Mouse (Mus musculus) embryonic stem cell, embryonic (primary cell): ENCODE results near the gene Cd160.

ENCODE experiments used
- CTCF ChIA-PET, 4 experiments: fragments of 300-600 bp in 2 of 4; fragments of 350-600 bp in 2 of 4; sonication (Branson Sonifier 250); formaldehyde crosslinking; loops; one replicate each; lab custom pipeline; 2022; ENCODE audit warnings: inconsistent platforms in 2 of 4; lab: Charles Lee
- POLR2A ChIA-PET, 4 experiments: fragments of 300-600 bp in 2 of 4; fragments of 350-600 bp in 2 of 4; sonication (Branson Sonifier 250); formaldehyde crosslinking; loops; one replicate each; lab custom pipeline; 2022; ENCODE audit warnings: antibody characterized with exemption in 4 of 4, inconsistent platforms in 1 of 4; lab: Charles Lee

Cd160 gene

DNA sequence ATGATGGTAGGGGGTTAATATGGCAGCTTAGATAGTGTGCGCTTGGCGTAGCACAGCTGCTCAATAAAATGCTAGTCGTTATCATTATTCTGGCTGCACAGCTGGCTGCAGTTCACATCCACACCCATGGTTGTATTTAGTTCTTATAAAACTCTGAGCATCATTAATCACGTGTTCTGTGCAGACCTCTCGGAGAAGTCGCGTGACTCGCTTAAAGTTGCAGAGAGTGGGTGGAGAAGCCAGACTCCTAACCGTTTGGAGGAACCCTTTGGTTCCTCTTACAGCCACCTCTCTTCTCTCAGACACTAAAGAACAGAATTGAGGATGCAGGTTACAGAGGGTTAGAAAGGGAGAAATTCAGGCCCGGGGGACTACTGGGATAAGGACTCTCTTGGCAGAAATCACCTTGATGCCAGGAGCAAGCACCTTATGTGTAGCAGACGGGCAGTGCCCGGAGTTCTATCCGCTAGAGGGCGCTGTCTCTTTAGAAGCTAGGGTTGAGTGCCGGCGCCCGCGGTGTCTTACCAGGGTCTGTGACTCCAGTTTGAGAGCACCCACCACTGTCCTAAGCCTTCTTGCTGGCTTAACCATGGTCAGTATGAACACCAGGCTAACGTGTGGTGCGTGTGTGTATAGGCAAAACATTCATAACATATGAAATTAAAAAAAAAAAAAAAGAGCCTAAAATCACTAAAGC, 16.6 kb downstream of the Cd160 start:
- CTCF ChIA-PET: interaction anchor here (0.5 to 2.0 kb wide), 30 partner anchors 9 to 234 kb away, joined by 3 to 7 read pairs (median 3); partner anchors contain the start of genes Cd160 (in 1 of the 4), Nudt17 (in 1 of the 4) and Pdzk1 (in 1 of the 4)

DNA sequence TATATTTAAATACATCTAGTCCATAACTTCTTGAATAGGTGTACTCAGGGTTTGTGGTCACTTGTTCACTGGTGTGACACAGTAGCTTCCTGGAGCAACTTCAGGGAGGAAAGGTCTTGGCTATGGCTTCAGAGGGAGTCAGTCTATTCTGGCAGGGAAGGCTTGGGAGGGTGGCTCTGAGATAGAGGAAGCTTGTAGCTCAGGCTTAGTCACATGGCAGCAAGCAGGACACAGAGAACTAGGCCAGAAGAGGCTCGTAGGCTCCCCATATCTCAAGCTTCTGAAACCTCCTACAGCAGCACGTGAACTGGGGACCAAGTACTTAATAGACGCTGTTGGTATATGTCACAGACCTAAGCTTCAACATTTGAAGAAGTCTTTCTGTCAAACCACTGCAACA, 17.9 kb downstream of the Cd160 start:
- POLR2A ChIA-PET: interaction anchor here in 1 of 4 experiments (1.1 kb wide), 2 partner anchors 16 to 45 kb away, joined by 3 read pairs; no protein-coding TSS in a partner anchor
- CTCF ChIA-PET: interaction anchor here in 2 of 4 experiments (0.5 to 1.4 kb wide), 3 partner anchors 85 to 498 kb away, joined by 3 read pairs; partner anchors contain the start of gene Nudt17 (in 1 of the 2)

More for the DNA sequence above, 16.6 kb downstream of the Cd160 start:
- POLR2A ChIA-PET: interaction anchor here in 3 of 4 experiments (0.7 to 2.5 kb wide), 7 partner anchors 8 to 183 kb away, joined by 3 to 7 read pairs (median 3); partner anchors contain the start of genes Gpr89 (in 1 of the 3) and Rbm8a (in 1 of the 3)

DNA sequence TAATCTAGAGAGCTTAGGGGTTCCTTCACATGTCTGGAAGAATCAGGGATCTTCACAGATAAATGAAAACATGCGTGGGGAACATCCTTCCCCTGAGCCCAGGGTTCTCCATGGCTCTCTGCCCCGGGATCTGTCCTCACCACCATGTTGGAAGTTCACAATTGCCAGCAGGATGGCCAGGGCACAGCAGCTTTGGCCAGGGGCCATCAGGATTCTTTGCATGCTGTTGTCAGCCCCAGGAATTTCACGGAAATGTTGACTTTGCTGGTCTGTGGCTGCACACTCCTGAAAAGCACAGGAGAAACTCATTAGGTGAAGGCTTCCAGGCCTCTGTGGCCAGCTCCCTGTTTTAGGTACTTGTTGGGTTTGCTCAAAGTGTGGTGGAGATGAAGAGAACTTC, 20.5 kb downstream of the Cd160 start:
- ChIA-PET POLR2A (interaction anchor here (0.5 to 2.9 kb wide), 85 partner anchors 10 to 839 kb away, joined by 3 to 24 read pairs (median 5); partner anchors contain the start of genes Cd160 (in 3 of the 4), Nudt17 (in 3 of the 4), Pdzk1 (in 3 of the 4) and Gja5 (in 2 of the 4)), CTCF (interaction anchor here in 1 of 4 experiments (1.0 to 1.5 kb wide), 5 partner anchors 15 to 127 kb away, joined by 3 to 7 read pairs (median 4); partner anchors contain the start of gene Nudt17)

DNA sequence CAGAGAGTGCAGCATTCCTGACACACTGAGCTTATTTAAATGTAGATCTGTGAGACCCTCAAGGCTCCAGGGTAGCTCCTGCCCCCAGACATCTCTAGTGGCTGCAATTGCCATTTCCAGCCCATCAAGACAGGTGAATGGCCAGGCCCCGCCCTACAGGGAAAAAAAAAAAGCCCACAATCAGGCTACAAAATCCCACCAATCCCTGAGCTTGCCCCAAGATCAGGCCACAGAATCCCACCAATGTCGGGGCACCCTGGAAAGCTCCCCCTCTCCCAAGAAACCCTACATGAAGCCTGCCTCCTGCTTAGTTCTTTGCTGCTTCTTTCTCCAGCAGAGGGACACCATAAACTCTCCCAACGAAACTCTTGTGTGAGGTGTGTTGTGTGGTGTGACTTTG, 21.0 kb downstream of the Cd160 start:
- POLR2A ChIA-PET: interaction anchor here (0.5 to 2.9 kb wide), 98 partner anchors 9 to 742 kb away, joined by 3 to 24 read pairs (median 4); partner anchors contain the start of genes Gm16253 (in 3 of the 4), Nudt17 (in 3 of the 4), Rbm8a (in 3 of the 4) and Cd160 (in 2 of the 4)
- CTCF ChIA-PET: interaction anchor here in 3 of 4 experiments (0.7 to 1.5 kb wide), 7 partner anchors 10 to 209 kb away, joined by 3 to 7 read pairs (median 4); partner anchors contain the start of gene Nudt17 (in 1 of the 3)

DNA sequence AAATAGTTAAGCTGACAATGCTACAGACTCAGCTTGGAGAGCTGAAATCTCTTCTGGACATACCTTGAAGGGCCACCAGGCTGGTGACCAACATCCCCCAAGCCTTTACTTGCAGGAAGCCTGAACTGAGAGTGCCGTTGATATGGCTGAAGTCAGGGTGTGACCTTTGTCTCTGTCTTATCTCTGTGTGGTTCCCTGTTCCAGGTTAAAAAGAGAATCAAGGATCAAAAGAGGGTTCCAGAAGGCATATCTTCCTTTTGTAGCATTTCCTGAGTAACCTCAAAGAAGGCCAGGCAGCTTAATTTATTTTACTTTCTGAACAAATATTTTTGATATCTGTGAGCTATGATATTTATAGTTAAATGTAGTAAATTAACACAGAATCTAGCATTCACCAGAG, 26.9 kb downstream of the Cd160 start:
- CTCF ChIA-PET: interaction anchor here in 2 of 4 experiments (1.0 to 1.3 kb wide), 2 partner anchors 11 kb away, joined by 3 read pairs; no protein-coding TSS in a partner anchor
- POLR2A ChIA-PET: interaction anchor here in 2 of 4 experiments (0.9 to 1.6 kb wide), 8 partner anchors 9 to 175 kb away, joined by 3 to 6 read pairs (median 3); partner anchors contain the start of gene Nudt17 (in 1 of the 2)

DNA sequence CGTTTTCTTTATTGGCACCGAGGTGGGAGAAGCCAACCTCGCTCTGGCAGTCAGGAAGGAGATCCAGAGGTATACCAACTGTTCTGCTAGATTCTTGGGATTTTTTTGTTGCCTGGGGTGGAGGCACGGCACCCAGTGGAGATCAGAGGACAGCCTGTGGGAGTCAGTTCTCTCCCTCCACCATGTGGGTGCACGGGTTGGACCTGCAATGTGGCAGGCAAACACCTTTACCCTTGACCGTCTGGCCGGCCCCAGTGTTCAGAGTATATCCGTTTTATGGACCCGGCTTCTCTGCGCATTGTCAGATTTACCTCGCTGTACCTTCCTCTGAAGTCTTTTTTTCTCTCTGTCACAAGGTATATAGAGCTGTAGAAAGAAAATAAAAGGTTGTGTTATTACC, 28.9 kb downstream of the Cd160 start:
- ChIA-PET POLR2A (interaction anchor here in 2 of 4 experiments (1.4 to 3.4 kb wide), 4 partner anchors 8 to 33 kb away, joined by 3 to 24 read pairs (median 12); no protein-coding TSS in a partner anchor), CTCF (interaction anchor here in 2 of 4 experiments (1.4 to 1.5 kb wide), 2 partner anchors 12 to 13 kb away, joined by 4 read pairs; no protein-coding TSS in a partner anchor)

DNA sequence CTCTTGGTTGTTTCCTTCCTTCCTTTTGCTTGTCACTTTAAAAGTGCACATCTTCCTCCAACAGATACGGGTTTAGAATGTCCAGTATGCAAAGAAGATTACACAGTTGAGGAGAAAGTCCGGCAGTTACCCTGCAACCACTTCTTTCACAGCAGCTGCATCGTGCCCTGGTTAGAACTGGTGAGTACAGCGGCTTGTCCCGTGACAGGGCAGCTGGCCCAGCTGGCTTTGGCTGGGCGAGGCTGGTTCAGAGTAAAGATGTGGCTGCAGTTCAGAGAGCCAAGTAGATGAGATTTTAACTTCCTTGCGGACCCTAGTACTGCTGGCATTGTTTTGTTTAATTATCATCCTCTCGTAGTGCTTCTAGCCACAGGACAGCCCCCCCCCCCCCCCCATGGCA, 40.6 kb downstream of the Cd160 start:
- ChIA-PET POLR2A (interaction anchor here in 2 of 4 experiments (0.7 to 1.9 kb wide), 8 partner anchors 11 to 510 kb away, joined by 3 to 12 read pairs (median 3); partner anchors contain the start of genes Nudt17 (in 1 of the 2) and Pias3 (in 1 of the 2)), CTCF (interaction anchor here in 2 of 4 experiments (0.6 to 0.9 kb wide), 3 partner anchors 25 to 149 kb away, joined by 3 to 14 read pairs (median 4); no protein-coding TSS in a partner anchor)

DNA sequence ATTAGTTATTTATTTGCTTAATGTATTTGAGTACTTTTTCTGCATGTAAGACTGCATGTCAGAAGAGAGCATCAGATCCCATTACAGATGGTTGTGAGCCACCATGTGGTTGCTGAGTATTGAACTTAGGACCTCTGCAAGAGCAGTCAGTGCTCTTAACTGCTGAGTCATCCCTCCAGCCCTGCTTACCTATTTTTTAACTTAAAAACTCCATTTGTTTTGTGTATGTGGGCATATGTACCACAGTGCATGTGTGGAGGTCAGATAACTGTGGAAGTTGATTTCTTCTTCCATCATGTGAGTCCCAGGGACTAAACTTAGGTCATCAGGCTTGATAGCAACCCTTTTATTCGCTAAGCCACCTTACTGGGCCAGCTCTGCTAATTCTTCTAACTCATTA, 41.4 kb downstream of the Cd160 start:
- CTCF ChIA-PET: interaction anchor here in 1 of 4 experiments (0.6 kb wide), 1 partner anchor 237 kb away, joined by 4 read pairs; no protein-coding TSS in a partner anchor
- POLR2A ChIA-PET: interaction anchor here in 2 of 4 experiments (0.8 to 1.9 kb wide), 7 partner anchors 10 to 79 kb away, joined by 3 to 12 read pairs (median 4); partner anchors contain the start of gene Nudt17 (in 1 of the 2)

DNA sequence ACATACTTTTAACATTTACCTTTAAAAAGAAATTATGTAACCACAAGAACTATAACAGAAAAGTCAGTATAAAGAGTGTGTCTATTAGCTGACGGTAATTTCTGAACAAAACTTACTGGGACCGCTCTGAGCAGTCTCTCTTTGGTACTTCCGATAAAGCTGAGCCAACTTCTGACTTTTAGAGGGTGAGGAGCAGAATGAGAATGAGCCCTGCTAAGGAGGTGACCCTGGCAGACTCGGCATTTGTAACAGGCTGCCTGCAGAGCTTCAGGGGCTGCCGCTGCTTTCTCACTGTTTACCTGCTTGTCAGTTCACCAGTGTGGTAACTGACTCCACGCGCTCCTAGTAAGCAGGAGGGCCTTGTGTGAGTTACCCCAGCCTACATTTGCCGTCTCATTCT, 46.9 kb downstream of the Cd160 start:
- CTCF ChIA-PET: interaction anchor here in 1 of 4 experiments (0.6 kb wide), 1 partner anchor 610 kb away, joined by 3 read pairs; no protein-coding TSS in a partner anchor
- POLR2A ChIA-PET: interaction anchor here in 2 of 4 experiments (1.0 to 1.5 kb wide), 3 partner anchors 17 to 26 kb away, joined by 3 to 4 read pairs (median 3); no protein-coding TSS in a partner anchor

DNA sequence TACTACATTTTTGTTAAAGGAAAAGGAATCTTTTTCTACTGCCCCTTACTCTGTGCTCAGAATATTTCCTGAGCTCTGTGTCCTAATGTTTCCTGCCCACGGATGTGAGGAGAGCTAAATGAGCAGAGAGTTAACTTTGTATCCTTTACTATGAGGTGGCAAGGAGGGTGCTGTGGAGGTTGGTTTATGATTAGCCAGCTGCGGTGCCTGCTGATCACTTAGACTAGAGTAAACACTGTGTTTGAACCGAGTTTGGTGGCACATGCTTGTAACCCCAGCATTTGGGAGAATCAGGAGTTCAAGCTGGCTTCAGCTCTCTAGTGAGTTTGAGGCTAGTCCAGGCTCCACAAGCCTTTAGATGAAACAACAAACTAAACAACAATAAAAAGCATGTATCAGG, 52.0 kb downstream of the Cd160 start:
- CTCF ChIA-PET: interaction anchor here in 1 of 4 experiments (0.7 kb wide), 1 partner anchor 110 kb away, joined by 4 read pairs; no protein-coding TSS in a partner anchor
- POLR2A ChIA-PET: interaction anchor here in 1 of 4 experiments (0.8 kb wide), 1 partner anchor 11 kb away, joined by 3 read pairs; no protein-coding TSS in a partner anchor

DNA sequence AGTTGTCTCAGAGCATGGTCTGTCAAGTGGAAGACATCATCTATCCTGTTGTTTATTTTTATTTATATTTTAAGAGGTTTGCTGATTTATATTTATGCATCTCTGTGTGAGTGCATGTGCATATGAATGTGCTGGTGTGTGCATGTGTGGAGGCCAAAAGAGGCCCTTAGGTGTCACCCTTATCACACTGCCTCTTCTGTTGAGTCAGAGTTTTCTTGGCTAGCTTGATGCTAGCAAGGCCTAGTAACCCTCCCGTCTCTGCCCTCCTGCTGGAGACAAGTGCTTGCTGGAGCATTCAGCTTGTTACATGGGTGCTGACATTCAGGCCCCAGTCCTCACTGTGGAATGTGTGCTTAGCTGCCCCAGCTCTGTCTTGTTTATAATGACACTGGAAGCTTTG, 56.2 kb downstream of the Cd160 start:
- POLR2A ChIA-PET: interaction anchor here in 2 of 4 experiments (0.6 to 5.0 kb wide), 8 partner anchors 9 to 143 kb away, joined by 3 to 23 read pairs (median 4); partner anchors contain the start of genes Polr3c (in 1 of the 2), Rbm8a (in 1 of the 2) and Rnf115 (in 1 of the 2)
- CTCF ChIA-PET: interaction anchor here in 2 of 4 experiments (0.7 to 1.5 kb wide), 3 partner anchors 40 to 163 kb away, joined by 3 to 4 read pairs (median 3); no protein-coding TSS in a partner anchor

DNA sequence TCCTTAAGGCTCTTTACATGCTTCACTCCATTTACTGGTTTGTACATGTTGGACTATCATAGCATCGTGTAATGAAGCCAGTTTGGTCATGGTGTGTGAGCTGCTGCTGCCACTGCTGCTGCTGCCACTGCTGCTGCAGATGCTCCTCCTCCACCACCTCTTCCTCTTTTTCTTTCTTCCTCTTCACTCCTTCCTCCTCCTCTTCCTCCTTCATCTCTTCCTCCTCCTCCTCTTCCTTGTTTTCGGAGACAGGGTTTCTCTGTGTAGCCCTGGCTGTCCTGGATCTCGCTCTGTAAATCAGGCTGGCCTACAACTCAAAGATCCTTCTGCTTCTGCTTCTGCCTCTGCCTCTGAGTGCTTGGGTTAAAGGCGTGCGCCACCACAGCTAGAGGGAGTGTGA, 59.2 kb downstream of the Cd160 start:
- ChIA-PET CTCF (interaction anchor here in 2 of 4 experiments (0.5 to 1.0 kb wide), 2 partner anchors 43 to 1388 kb away, joined by 3 read pairs; no protein-coding TSS in a partner anchor), POLR2A (interaction anchor here in 2 of 4 experiments (1.3 to 1.6 kb wide), 2 partner anchors 9 to 31 kb away, joined by 3 read pairs; no protein-coding TSS in a partner anchor)

DNA sequence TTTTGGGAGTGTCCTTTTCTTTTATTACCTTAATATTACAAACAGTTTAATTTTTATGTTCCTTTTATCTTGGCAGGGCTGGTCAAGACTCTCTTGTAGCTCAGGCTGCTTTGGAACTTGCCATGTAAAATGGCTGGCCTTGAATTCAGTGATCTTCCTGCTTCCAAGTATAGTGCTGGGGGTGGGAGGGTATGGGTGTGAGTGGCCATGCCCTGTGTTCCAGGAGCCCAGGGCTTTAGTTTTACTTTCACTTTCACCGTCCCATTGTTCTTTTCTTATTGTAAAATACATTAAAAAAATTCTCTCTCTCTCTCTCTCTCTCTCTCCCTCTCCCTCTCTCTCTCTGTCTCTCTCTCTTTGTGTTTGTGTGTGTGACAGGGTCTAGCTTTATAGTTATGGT, 64.6 kb downstream of the Cd160 start:
- CTCF ChIA-PET: interaction anchor here in 1 of 4 experiments (0.6 kb wide), 1 partner anchor 10 kb away, joined by 3 read pairs; no protein-coding TSS in a partner anchor
- POLR2A ChIA-PET: interaction anchor here in 2 of 4 experiments (0.6 to 3.0 kb wide), 6 partner anchors 10 to 119 kb away, joined by 3 to 23 read pairs (median 3); partner anchors contain the start of gene Itga10 (in 1 of the 2)

DNA sequence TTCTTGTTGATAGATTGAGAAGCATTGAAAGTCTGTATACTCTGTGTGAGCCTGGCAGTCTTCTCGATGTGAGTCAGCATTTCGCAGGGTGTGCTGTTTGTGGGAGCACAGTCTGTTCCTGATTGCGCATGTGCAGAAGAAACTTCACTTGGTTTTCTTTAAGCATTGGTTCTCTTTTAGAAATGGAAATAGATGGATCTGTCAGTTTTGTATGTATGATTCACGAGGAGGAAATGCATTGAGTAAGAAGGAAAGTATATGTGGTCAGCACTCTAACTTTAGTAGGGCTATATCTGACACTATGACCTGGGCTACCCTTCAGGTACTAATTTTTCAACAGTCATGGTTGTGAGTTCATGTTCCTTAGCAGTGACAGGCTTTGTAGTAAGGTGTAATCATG, 69.5 kb downstream of the Cd160 start:
- CTCF ChIA-PET: no interaction called here
- POLR2A ChIA-PET: no interaction called here

DNA sequence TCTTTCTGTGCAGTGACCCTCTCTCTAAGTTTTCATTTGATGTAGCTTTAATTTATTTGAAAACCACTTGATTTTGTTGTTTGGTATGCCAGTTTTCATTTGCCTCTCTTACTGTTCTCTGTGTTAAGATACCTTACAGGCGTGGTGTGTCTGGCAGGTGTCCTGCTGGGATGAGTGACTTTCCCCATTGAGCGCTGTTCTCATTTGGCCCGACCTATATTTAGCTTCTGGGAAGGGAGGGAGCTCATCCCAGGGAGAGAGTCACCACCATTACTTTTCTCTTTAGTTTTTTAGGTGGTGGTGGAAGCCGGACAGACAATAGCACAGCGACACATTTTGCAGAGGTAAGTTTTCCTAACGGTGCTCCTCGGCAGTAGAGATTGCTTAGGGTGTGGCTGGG, 71.5 kb downstream of the Cd160 start:
- ChIA-PET POLR2A (interaction anchor here in 2 of 4 experiments (0.6 to 1.5 kb wide), 8 partner anchors 10 to 51 kb away, joined by 3 to 5 read pairs (median 3); no protein-coding TSS in a partner anchor), CTCF (interaction anchor here in 3 of 4 experiments (0.7 to 0.9 kb wide), 3 partner anchors 17 to 59 kb away, joined by 3 to 4 read pairs (median 3); no protein-coding TSS in a partner anchor)

DNA sequence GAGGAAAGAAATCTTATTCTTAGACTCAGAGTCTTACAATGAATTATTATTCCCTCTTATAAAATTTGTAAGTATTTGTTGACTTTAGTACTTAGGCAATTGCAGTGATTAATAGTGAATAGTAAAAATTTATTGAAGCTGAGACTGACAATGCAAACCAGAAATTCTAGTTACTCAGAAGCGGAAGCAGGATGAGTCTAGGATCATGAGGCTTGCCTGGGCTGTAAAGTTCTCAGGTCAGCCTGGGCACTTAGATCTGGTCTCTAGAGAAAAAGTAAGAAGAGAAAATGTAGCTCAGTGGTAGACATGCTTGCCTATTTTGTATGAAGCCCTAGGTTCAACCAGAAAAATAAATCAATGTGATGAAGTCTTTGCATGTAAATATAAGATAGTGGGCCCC, 73.2 kb downstream of the Cd160 start:
- ChIA-PET POLR2A (interaction anchor here in 1 of 4 experiments (1.4 kb wide), 1 partner anchor 13 kb away, joined by 3 read pairs; no protein-coding TSS in a partner anchor), CTCF (interaction anchor here in 1 of 4 experiments (0.5 kb wide), 1 partner anchor 180 kb away, joined by 3 read pairs; no protein-coding TSS in a partner anchor)
